Mouse (Mus musculus) erythroblast, embryonic 14.5 days (primary cell): ENCODE measurements around the gene Eif3i. TPM values are rescaled to one million over a fixed set of nuclear protein-coding genes. Genes with fewer than 3 reads are reported as not detected.

Source experiments
- H3K27me3 ChIP-seq: 2 replicates; pipeline ENCODE4 v1.6.1; 2012; ENCODE audit warnings: inconsistent platforms; ENCODE audit not compliant: control insufficient read depth
- H3K36me3 ChIP-seq: 2 replicates; pipeline ENCODE4 v1.6.1; 2012; ENCODE audit warnings: mild to moderate bottlenecking, inconsistent platforms; ENCODE audit not compliant: control insufficient read depth
- H3K4me1 ChIP-seq: 2 replicates; pipeline ENCODE4 v1.6.1; 2012; ENCODE audit warnings: inconsistent platforms; ENCODE audit not compliant: control insufficient read depth
- H3K4me3 ChIP-seq: replicated peaks from 2 replicates; pipeline ENCODE3; 2012; ENCODE audit warnings: moderate library complexity, mild to moderate bottlenecking, inconsistent platforms
- H3K9me3 ChIP-seq: 2 replicates; pipeline ENCODE4 v1.6.1; 2012; ENCODE audit warnings: low read length, inconsistent platforms, mixed read lengths; ENCODE audit not compliant: control insufficient read depth
- GATA1 ChIP-seq: IDR thresholded peaks from 2 replicates; pipeline ENCODE4 v1.6.1; 2012; ENCODE audit warnings: low read length, inconsistent platforms, mixed read lengths
- TAL1 ChIP-seq: IDR thresholded peaks from 3 replicates; pipeline ENCODE4 v1.6.1; 2012; ENCODE audit warnings: low read length, inconsistent platforms, mixed read lengths
- polyA plus RNA-seq: library from polyadenylated mRNA; stranded (reverse); fragments of >175 nt; gene quantifications from 2 replicates; pipeline ENCODE4 v1.2.3, GENCODE M21; 2012

The Eif3i gene
- polyA plus RNA-seq, 1 experiment: 16.7 TPM

GRCm38 (mm10) chr4:129582251-129582650 lies 18.2 kb downstream of the Eif3i start:
- Histone ChIP-seq H3K4me1 (peaks cover 18% of the 10 kb centered on the region), H3K9me3 (no peaks in the 10 kb centered on the region), H3K36me3 (no peaks in the 10 kb centered on the region), H3K27me3 (peaks cover 11% of the 10 kb centered on the region), H3K4me3 (no peak overlapping the region)
- TF ChIP-seq TAL1 (no peak), GATA1 (peak; percentile 43)

- TF ChIP-seq GATA1 (no peak), TAL1 (no peak)
- Histone ChIP-seq H3K4me3 (no peak overlapping the region), H3K27me3 (peaks cover 25% of the 10 kb centered on the region), H3K36me3 (no peaks in the 10 kb centered on the region), H3K4me1 (peaks cover 20% of the 10 kb centered on the region), H3K9me3 (no peaks in the 10 kb centered on the region)
These were observed 20.1 kb downstream of the Eif3i start for GRCm38 (mm10) chr4:129580347-129580746.

DNA sequence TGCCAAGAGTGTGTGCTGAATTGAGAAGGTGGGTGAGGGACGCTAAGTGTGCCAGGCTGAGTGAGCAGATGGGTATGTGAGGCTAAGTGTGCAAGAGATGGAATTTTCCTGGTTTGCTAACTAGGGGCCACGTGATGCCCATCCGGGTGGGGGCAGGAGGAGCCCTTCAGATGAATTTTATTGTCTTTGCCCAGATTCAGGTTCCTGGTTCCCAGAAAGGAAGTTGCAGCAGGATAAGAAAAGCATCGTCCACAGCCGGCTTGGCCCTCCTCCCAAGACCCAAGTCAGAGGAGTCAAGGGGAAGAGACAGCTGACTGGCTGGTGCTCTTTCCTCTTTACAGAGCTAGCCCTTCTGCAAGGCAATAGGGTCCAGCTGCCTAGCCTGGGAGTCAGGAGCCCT lies 22.0 kb downstream of the Eif3i start, which contains the start of gene Fam167b:
Gene Fam167b, minus strand, starts transcription at position 84 of the 400 bp plus-strand sequence.
- Histone ChIP-seq H3K4me1 (peaks cover 16% of the 10 kb centered on the region), H3K27me3 (peaks cover 32% of the 10 kb centered on the region), H3K36me3 (no peaks in the 10 kb centered on the region), H3K9me3 (no peaks in the 10 kb centered on the region), H3K4me3 (no peak within 1 kb of the TSS)
- no peak for TF ChIP-seq TAL1
- TF ChIP-seq GATA1: no peak

GRCm38 (mm10) chr4:129577688-129578087 lies 22.8 kb downstream of the Eif3i start:
- Histone ChIP-seq H3K9me3 (no peaks in the 10 kb centered on the region), H3K36me3 (no peaks in the 10 kb centered on the region), H3K27me3 (peaks cover 40% of the 10 kb centered on the region), H3K4me3 (no peak overlapping the region), H3K4me1 (peaks cover 16% of the 10 kb centered on the region)
- TF ChIP-seq GATA1: no peak

DNA sequence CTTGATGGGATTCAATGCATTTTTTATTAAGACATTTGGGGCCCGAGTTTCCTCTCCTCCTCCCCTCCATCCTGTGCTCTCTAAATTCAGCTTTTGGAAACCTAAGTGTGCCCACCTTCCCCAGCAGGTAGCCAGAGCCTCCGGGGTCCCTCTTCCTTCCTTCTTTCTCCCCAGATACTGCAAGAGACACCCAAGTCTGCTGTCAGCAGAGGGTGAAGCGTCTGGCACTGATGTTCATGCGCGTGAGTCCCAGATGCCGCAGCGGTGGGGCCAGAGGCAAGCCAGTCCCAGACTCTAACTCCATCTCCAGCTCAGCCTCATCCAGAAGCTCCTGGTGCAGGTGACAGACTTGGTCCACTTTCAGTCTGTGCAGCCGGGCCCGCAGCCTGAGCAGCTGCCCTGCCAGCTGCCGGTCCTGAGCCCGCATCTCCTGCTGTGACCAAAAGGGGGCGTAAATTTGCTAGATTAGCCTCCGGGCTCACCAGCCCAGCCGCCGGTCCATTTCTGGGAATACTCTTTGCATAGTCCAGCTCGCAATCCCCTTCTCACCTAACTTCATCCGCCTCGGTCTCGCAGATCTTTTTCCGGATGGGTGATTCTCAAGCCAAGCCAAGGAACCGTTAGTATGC lies 23.5 kb downstream of the Eif3i start:
- TF ChIP-seq TAL1: no peak
- TF ChIP-seq GATA1: no peak
- peaks cover 42% of the 10 kb centered on the region for H3K27me3 ChIP-seq
- H3K4me1 ChIP-seq: peaks cover 14% of the 10 kb centered on the region
- no peaks in the 10 kb centered on the region for H3K9me3 ChIP-seq
- H3K4me3 ChIP-seq: no peak overlapping the region
- H3K36me3 ChIP-seq: no peaks in the 10 kb centered on the region

- H3K4me1 ChIP-seq: peaks cover 12% of the 10 kb centered on the region
- H3K4me3 ChIP-seq: no peak overlapping the region
These were observed 25.1 kb downstream of the Eif3i start for GRCm38 (mm10) chr4:129575171-129575844.

DNA sequence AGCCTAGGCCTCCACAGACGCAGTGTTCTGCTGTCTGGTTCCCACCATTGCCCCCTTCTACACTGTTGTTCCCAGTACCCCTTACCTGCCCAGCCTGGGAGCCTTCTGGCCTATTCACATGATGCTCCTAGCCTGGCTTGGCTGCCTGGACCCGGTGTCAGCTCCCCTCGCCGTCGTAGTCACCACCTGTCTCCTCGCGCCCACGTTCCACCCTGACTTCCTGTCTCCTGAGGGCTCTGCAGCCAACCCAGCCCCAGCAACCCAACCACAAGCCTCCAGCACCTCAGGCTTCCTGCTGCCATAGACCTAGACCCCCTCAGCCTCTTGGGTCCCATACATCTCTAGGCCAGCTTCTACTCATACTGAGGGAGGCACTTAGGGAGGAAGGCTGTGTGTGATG lies 27.0 kb downstream of the Eif3i start, which contains the start of gene Lck:
Gene Lck, minus strand, starts transcription at position 212 of the 400 bp plus-strand sequence.
- Histone ChIP-seq H3K9me3 (no peaks in the 10 kb centered on the region), H3K4me1 (peaks cover 10% of the 10 kb centered on the region), H3K4me3 (no peak within 1 kb of the TSS), H3K27me3 (peaks cover 39% of the 10 kb centered on the region), H3K36me3 (no peaks in the 10 kb centered on the region)
- no peak for TF ChIP-seq GATA1
- no peak for TF ChIP-seq TAL1

More at GRCm38 (mm10) chr4:129575171-129575844, 25.1 kb downstream of the Eif3i start:
- Histone ChIP-seq H3K36me3 (no peaks in the 10 kb centered on the region), H3K9me3 (no peaks in the 10 kb centered on the region), H3K27me3 (peaks cover 42% of the 10 kb centered on the region)
- TF ChIP-seq GATA1 (no peak), TAL1 (no peak)

- H3K4me3 ChIP-seq: no peak overlapping the region
- TF ChIP-seq GATA1 (no peak), TAL1 (no peak)
These were observed 27.4 kb downstream of the Eif3i start for GRCm38 (mm10) chr4:129573093-129573370.

GRCm38 (mm10) chr4:129572236-129573092 lies 28.0 kb downstream of the Eif3i start:
- peaks cover 10% of the 10 kb centered on the region for H3K4me1 ChIP-seq
- TF ChIP-seq TAL1 (no peak), GATA1 (no peak)
- H3K27me3 ChIP-seq: peaks cover 32% of the 10 kb centered on the region
- no peak overlapping the region for H3K4me3 ChIP-seq
- no peaks in the 10 kb centered on the region for H3K9me3 ChIP-seq
- H3K36me3 ChIP-seq: no peaks in the 10 kb centered on the region

More at GRCm38 (mm10) chr4:129573093-129573370, 27.4 kb downstream of the Eif3i start:
- H3K9me3 ChIP-seq: no peaks in the 10 kb centered on the region
- H3K4me1 ChIP-seq: peaks cover 10% of the 10 kb centered on the region
- H3K27me3 ChIP-seq: peaks cover 35% of the 10 kb centered on the region
- no peaks in the 10 kb centered on the region for H3K36me3 ChIP-seq
